Mouse (Mus musculus): ENCODE measurements at regions not wholly inside any gene's neighbourhood (a gene's known extent, or its start where the extent isn't known, plus 50 kb on each side); places are given as distances from the start of the nearest gene placed in this dataset.

- peak; percentile 50 for DNase-seq (ENCODE audit: low read depth)
Observed at GRCm38 (mm10) chr10:83819266-83819949, 96.7 kb downstream of the 1500009L16Rik start.

GRCm38 (mm10) chr10:83819950-83820275 is 97.2 kb downstream of the 1500009L16Rik start:
- DNase-seq (ENCODE audit: low read depth), result no peak

- DNase-seq (ENCODE audit: low read depth), result no peak
Observed at GRCm38 (mm10) chr10:83821089-83821488, 98.4 kb downstream of the 1500009L16Rik start.

- no peak for DNase-seq (ENCODE audit: low read depth)
Observed at GRCm38 (mm10) chr10:83826105-83826504, 103.4 kb downstream of the 1500009L16Rik start.

GRCm38 (mm10) chr10:83836351-83836750 is 113.7 kb downstream of the 1500009L16Rik start:
- DNase-seq (ENCODE audit: low read depth), result no peak

- DNase-seq (ENCODE audit: low read depth), result no peak
Observed at GRCm38 (mm10) chr10:83840226-83840625, 117.6 kb downstream of the 1500009L16Rik start.

GRCm38 (mm10) chr10:83850881-83851280 is 128.2 kb downstream of the 1500009L16Rik start:
- DNase-seq (ENCODE audit: low read depth), result no peak

GRCm38 (mm10) chr10:83852194-83852593 is 129.5 kb downstream of the 1500009L16Rik start:
- DNase-seq (ENCODE audit: low read depth), result no peak

- no peak for DNase-seq (ENCODE audit: low read depth)
Observed at GRCm38 (mm10) chr10:83852806-83853205, 130.1 kb downstream of the 1500009L16Rik start.

- no peak for DNase-seq (ENCODE audit: low read depth)
Observed at GRCm38 (mm10) chr10:83857794-83858442, 135.3 kb downstream of the 1500009L16Rik start.

- DNase-seq (ENCODE audit: low read depth), result no peak
Observed at GRCm38 (mm10) chr10:83858689-83859088, 136.0 kb downstream of the 1500009L16Rik start.

- no peak for DNase-seq (ENCODE audit: low read depth)
Observed at GRCm38 (mm10) chr10:83859633-83860032, 137.0 kb downstream of the 1500009L16Rik start.

GRCm38 (mm10) chr10:83861574-83862190 is 139.0 kb downstream of the 1500009L16Rik start:
- no peak for DNase-seq (ENCODE audit: low read depth)

- DNase-seq (ENCODE audit: low read depth), result no peak
Observed at GRCm38 (mm10) chr10:83864591-83864990, 141.9 kb downstream of the 1500009L16Rik start.

GRCm38 (mm10) chr10:83865929-83866328 is 143.3 kb downstream of the 1500009L16Rik start:
- no peak for DNase-seq (ENCODE audit: low read depth)

GRCm38 (mm10) chr10:83871736-83872400 is 149.2 kb downstream of the 1500009L16Rik start:
- no peak for DNase-seq (ENCODE audit: low read depth)

- no peak for DNase-seq (ENCODE audit: low read depth)
Observed at GRCm38 (mm10) chr10:83878745-83879144, 156.1 kb downstream of the 1500009L16Rik start.

GRCm38 (mm10) chr10:83882119-83882890 is 159.6 kb downstream of the 1500009L16Rik start:
- no peak for DNase-seq (ENCODE audit: low read depth)

- DNase-seq (ENCODE audit: low read depth), result no peak
Observed at GRCm38 (mm10) chr10:83882891-83883185, 160.2 kb downstream of the 1500009L16Rik start.

- DNase-seq (ENCODE audit: low read depth), result no peak
Observed at GRCm38 (mm10) chr10:83884553-83884952, 161.9 kb downstream of the 1500009L16Rik start.

- no peak for DNase-seq (ENCODE audit: low read depth)
Observed at GRCm38 (mm10) chr10:83888587-83888986, 165.9 kb downstream of the 1500009L16Rik start.

- no peak for DNase-seq (ENCODE audit: low read depth)
Observed at GRCm38 (mm10) chr10:83895741-83896150, 173.1 kb downstream of the 1500009L16Rik start.
